Mouse (Mus musculus) thymus, postnatal 10 days (tissue): ENCODE measurements around the gene Pard3b.

Experiments
- DNase-seq, 2 experiments: peaks; one replicate each; pipeline ENCODE4 v3.0.0; 2021; ENCODE audit warnings: low spot score in 2 of 2

The Pard3b gene

DNA sequence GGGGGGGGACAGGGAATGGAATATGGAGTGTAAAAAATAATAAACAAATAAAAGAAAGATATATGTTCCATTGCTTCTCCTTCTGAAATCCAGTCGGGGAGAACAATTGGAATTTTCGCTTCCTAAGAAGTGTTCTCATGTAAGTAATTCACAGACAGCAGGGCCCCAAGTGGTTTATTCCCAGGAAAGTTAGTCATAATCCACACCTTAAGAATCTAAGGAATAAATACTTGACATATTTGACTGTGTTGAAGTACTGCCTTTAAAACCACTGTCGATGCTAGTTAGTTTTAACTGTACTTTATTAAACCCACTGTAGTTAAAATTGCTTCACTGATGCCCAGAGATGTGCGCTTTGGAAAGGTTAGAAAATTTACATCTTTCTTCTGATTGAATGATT lies 442.5 kb downstream of the Pard3b start:
- DNase-seq = no peak

DNA sequence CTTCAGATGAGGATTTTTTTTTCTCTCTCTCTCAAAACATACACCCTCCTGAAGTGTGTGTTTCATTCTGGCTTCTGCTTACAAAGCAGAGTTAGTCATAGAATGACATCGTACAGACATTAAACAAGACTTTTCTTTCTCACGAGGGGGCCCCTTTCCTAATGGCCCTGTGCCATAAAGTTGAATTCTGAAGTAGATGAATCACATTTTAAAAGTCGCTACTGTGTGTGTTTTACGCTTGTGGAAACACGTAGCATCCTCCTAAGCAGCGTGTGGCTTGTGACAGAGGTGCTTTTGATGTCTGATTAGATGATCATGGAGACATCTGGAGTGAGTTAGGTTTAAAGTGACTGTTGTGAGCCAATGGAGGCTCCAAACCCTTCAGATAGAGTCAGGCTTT lies 447.4 kb downstream of the Pard3b start:
- no peak for DNase-seq

DNA sequence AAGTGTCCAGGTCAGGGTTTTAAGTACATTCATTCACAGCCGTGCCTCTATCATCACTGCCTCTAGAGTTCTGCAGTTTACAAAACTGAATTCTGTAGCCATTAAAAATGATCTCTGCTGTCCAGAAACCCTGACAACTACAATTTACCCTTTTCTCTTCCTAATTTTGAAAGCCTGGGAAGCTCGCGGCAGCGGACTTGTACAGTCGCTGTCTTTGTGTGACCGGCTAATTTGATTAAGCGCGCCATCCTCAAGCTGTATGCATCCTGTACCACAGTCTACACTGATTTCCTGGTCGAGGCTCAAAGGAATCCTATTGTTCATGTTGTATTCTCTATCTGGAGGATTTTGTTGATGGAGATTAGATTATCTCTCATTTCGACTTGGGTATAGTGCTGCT lies 448.8 kb downstream of the Pard3b start:
- DNase-seq = no peak

DNA sequence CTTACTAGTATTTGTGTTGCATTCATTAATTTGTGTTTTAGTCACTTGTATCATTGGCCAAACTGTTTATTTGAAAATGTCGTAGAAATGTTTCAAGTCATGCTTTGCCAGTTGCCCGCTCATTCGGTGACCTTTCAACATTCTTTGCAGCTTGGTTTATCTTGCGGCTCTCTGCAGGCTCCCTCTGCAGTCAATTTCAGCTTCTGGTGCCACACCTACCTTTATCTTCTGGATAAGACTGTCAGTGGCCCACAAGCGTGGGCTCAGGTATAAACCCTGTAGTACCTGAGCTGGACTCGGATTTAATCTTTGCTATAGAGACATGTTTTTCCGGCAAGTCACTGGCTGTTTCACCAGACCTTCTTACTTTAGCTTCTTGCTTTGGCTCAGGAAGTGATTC lies 456.3 kb downstream of the Pard3b start:
- DNase-seq = no peak

DNA sequence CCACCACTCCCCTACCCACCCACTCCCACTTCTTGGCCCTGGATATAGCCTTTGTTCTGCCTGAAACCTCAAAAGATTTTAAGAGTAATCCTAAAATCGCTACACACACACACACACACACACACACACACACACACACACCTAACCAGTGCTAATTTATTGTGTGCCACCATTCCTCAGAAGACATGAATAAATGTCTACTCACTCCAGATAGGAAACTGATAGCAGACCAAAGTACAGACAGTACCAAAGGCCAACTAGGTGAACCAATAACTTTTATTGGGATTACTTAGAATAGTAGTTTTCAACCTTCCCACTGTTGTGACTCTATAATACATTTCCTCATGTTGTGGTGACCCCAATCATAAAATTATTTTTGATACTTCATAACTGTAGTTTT lies 483.8 kb downstream of the Pard3b start:
- DNase-seq = no peak

DNA sequence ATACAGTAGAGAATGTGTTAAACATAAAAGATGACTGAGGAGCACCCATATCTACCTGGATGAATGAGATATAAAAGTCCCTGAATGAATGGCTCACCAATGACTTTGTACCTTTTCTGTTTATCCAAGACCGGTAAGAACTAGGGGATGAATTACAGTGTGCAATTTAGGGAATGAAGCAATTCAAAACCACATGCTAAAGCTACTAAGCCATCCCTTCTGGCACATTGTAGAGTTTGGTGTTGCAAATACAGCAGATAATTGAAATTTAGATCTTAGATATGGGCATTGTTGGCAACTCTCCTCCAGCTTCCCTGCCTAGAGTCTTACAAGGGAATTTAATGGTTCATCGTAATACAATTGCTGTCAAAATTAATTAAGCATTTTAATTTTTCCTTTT lies 490.6 kb downstream of the Pard3b start:
- no peak for DNase-seq

DNA sequence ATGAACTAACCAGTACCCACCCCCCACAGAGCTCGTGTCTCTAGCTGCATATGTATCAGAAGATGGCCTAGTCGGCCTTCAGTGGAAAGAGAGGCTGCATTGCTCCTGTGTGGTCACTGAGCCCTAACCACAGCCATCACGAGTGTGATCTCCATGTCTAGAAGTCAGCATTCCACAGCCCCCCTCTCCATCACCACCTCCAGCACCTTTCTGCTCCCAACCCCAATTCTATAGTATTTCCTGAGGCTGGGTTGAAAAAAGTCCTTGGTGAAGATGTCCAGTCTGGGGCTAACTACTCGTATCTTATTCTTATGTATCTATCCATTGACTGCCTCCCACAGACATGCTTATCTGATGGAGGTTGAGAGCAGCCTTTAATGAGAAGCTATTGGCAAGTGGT lies 509.5 kb downstream of the Pard3b start:
- no peak for DNase-seq

DNA sequence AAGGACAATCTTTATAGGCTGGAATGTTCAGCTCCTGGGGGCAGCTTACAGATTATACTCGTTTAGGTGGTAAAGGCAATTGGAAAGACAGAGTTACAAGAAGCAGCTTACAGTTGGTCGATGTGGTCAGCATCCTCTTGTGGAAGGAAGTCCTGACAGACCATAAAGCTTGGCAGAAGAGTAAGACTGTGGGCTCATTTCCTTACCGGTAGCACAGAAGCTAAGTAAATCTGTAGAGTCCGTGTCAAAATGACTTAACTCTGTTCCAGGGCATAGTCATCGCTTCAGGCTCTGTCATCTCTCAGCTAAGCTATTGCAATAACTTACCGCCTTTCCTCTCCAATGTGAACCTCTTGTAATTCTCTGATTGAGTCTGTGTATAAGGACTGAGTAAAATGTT lies 510.2 kb downstream of the Pard3b start:
- no peak for DNase-seq

DNA sequence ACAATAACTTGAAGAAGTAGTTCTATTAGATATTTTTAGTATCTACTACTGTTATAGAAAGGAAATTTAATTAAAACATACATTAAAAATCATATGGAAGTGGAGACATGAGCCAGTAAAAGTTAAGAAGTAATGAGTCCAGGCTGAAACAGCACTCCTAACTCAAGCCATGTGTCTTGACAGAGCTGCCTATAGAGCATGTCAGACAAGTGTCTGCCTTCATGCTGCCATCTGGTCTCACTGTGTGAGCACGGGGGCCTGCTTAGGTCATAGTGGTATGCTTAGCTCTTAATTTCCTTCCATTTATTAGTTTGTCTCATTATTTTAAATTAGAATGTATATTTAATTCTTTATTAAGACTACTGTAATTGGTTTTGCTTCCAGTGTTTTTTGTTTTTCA lies 517.3 kb downstream of the Pard3b start:
- DNase-seq = no peak

DNA sequence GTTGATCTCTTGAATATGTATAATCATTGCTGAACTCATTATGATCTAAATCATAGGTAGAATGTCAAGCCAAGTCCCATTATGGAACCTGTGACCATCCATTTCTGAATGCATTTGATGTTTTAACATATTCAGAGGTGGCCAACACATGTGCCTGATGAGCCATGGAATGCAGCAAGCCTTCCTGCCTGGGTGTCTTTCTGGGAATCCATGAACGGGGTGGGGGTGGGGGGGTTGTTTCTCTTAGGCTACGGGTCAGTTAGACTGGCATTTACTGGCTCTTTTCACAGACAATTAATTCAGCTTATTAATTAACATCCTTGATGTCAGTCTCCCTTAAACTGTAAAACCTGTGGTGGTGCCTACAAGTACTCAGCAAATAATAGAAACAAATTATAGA lies 521.0 kb downstream of the Pard3b start:
- DNase-seq = no peak

DNA sequence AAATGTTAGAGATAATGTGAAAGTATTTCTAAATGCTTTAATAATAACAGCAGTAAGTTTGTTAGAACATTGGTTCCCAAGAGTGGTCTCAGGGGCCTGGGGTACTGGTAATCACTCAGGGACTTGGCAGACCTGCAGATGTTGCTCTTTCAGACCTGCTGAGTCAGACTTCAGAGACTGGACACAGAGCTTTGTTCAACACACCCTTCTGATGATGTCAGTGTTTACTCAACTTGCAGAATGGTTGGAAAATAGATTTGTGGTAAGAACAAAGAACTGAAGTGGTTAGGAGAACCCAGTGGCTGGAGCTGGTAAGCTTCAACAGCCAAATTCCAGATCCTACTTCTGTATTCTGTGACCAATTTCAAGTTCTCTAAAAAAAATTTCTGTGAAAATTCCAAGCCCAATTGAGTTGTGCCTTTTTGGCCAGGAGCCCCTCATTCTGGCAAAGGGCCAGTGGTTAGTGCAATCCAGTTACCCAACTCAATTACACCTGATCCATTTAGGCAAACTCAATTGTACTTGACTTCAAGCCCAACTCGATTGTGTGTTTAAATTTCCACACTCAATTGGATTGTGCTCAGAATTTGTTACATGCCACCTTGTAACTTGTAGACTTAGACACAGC lies 536.5 kb downstream of the Pard3b start:
- no peak for DNase-seq

DNA sequence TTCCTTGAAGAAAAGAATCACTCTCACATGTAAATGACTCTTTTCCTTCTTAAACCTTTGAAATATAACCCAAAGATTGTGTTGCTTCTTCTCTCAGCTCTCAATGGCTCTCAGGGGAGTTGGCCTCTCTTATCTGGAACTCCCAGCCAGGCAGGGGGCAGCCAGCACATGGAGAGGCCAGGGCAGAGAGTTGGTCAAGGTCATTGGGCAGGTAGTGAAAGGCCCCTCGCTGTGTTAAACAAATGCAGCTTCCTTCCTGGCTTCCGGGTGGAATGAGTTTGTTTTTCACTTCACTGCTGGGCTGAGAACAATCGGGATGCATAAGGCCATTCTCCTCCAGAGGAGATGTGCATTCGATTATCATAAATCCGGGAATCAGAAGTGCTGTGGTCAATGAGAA lies 543.0 kb downstream of the Pard3b start:
- no peak for DNase-seq

DNA sequence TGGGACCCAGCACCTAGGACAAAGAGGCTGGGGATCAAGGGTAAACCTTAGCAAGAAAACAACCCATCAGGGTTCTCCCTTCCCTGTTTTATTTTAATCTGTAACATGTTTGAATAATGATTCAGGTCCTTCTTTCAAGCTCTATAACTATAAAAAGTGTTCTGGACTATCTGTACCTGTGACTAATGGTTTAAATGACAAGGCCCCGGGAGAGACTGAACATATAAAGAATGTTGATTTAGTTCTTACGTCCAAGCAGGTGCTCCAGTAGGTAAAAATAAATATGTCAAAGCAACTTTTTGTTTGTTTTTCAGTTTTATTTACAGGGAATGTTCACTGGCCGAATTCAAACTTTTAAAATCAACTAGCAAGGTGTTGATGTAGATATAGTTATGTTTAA lies 544.0 kb downstream of the Pard3b start:
- DNase-seq = no peak

DNA sequence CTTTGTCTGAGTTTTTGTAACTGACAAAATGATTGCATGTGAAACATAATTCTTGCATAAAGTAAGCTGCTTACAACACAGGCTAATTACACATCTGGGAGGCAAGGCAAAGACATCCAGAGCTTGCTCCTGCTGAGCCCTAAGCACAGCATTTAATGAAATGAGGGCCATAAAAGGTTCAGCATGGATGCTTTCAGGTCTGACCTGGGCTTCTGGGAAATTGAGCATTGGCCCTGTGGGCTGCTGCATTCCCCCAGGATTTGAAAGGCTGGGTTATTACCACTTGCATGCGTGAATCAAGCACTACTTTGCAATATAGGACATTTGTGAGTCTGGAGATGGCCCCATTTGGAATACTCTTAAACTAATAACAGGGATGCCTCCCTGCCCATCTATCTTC lies 552.2 kb downstream of the Pard3b start:
- no peak for DNase-seq

DNA sequence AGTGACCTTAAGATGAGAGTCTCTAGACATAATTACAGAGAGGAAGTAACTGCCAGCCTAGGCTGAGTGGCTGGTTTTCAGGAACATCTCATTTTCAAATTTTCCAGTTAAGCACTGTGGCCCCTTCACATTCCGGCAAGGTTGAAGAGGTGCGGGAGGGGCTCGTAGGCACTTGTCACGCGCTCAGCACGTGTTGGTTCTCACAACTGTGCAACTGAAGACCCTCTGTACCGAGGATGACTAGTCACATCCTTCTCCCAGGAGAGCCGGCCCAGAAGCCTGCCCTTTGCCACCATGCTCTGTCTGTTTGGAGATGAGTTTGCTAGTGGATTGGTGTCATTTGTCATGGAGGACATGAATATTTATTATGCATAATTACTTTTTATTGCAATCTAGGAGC lies 558.9 kb downstream of the Pard3b start:
- no peak for DNase-seq

DNA sequence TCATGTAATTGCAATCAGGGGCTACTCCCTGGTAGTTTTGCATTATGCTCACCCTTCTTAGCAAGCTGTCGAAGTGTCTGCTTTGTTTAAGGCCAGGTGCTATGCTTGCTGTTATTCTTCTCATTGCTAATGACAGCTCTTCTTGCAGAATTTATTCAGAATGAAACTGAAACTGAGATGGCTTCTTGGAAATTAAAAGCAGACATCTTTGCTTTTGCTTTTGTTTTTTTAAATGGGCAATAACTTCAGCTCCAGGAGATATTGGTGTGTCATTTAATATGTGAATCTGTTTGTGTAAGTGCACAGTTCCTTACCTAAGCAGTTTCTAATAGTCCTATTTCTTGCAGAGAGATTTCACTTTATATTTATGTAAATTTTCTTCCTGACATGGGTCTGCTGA lies 562.3 kb downstream of the Pard3b start:
- no peak for DNase-seq

DNA sequence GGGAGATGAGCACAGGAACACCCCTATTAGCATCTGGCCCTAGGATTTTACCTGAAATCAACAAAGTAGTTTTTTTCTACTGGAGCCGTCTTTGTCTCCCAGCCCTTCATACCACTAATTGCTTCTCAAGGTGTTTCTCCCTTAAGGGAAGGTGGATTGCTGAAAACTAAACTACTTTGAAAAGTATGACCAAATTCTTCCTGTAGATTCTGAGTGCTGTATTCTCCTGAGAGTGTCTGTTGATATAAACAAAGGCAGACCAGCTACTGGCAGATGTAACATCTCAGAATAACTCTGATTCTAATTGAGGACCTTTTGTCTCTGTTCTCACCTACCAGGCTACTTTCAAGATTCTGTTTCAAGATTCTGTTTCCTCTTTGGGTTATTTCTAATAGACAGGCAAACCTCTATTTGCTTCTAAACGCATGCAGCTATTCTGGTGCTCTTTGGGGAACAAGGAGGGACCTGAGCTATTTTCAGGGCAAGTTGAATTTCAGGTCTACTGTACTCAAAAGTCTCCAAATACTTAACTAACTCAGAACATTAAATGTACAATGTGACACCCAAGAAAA lies 563.1 kb downstream of the Pard3b start:
- DNase-seq = no peak

DNA sequence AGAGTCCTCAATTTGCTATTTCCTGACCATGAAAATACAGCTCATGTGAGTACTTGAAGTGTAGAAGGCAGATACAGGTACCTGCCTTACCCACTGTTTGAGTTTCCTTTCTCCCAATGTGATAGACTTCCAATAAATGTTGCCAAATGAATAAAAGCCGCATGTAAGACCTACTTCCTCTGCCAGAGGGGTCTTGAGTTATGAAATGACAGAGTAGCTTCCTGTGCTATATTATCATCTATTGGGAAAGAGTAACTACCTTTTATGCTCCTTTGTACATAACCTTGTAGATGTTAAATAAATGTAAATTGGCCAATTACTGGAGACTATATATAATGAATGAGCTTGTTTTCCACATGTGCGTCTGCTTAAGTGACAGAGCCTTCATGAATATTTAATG lies 574.7 kb downstream of the Pard3b start:
- no peak for DNase-seq

DNA sequence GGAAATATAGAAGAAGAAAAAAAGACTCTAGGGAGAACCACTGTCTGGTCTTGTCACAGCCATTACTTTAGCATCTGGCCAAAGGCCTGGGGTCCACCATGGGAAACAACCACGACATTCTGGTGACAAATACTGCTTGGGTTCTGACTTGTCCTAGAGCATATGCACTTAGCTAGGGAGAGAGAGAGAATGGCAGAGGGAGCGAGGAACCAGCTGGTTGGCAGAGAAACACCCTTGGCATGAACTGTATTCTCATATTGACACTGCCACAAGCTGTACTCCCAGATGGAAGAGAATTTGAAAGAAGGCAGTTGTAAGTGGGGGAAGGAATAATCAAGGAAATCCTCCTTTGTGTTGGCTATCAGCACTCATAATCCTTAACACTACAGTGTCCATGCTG lies 577.2 kb downstream of the Pard3b start:
- no peak for DNase-seq

DNA sequence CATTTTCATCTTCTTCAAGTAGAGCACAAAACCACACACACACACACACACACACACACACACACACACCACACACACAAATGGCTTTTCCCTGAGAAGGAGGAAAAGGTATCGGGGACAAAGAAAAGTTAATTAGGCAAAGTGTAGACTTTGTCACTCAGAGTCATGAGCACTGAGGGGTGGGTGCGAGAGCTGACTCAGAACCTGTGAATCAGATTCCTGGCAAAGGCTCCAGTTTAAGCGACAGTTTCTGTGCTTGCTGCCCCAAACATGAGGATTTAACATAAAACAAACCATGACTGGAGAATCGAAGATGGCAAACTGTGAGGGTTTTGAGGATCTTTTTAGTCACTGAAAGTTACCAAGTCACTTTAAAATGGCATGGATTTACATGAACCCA lies 577.9 kb downstream of the Pard3b start:
- DNase-seq = no peak

DNA sequence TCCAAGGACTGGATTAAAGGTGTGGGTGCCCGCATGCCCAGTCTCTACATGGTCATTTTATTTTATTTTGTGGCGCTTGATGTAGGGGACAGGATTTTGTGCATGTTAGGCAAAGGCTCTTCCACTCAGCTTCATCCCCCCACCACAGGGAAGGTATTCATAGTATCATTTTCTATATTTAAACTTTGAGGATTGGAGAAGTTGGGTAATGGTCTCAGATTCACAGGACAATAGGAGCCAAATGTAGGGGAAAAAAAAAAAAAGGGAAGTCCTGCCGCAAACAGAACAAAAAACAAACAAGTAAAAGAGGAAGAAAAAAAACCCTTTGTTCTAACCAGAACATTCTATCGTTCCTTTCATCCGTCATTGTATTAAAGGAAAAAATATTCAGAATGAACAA lies 590.5 kb downstream of the Pard3b start:
- DNase-seq = no peak

DNA sequence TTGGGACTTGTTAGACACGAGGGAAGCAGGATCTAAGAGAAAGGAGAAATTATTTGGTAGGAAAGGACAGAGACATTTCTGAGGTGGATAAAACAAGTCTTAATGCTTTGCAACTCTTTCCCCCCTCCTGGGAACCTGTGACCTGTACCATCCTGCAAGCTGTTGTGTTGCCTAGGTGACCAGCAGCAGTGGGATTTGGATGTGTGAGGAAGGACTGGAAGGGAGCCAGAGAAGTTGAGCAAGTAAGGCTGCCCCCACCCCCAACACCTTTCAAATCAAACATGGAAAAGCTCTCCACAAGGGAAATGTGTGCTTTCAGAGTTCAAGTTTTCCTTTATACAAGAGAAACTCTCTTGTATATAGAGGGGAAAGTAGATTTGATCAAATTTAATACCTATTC lies 595.4 kb downstream of the Pard3b start:
- no peak for DNase-seq

DNA sequence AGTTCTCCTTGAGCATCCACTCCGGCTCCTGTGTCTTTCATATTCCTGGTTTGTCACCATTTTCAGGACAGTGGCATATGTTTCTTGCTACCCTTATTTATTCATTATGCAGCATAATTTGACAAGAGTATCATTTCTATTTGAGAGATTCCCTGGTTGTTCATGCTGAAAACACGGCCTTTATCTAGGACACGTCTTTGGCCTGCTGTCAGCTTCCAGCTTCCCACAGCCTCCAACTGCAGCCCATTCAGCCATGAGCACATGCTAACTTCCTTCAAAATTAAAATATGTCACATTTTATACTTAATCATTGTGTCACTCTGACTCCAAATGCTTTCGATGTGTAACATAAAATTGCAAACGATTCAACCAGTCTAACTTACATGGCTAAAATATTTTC lies 596.5 kb downstream of the Pard3b start:
- no peak for DNase-seq
